Mouse (Mus musculus) forebrain, embryonic 15.5 days (tissue): ENCODE measurements at regions not wholly inside any gene's neighbourhood (a gene's known extent, or its start where the extent isn't known, plus 50 kb on each side); places are given as distances from the start of the nearest gene placed in this dataset.

Experiments
- ATAC-seq: fragments of 200-750 bp; cut with Nextera tagmentation; replicated peaks from 2 replicates; pipeline ENCODE4 v1.8.0; 2017; ENCODE audit warnings: mild to moderate bottlenecking, moderate TSS enrichment, moderate library complexity
- H3K27ac ChIP-seq: fragments of 300-500 bp; sonication (generic); replicated peaks from 2 replicates; pipeline ENCODE4 v1.5.1; 2015; ENCODE audit warnings: mild to moderate bottlenecking, inconsistent platforms
- H3K27me3 ChIP-seq: fragments of 300-500 bp; sonication (generic); 2 replicates; pipeline ENCODE4 v1.6.1; 2015; ENCODE audit warnings: inconsistent platforms
- H3K36me3 ChIP-seq: fragments of 300-500 bp; sonication (generic); 2 replicates; pipeline ENCODE4 v1.6.1; 2015; ENCODE audit warnings: mild to moderate bottlenecking, inconsistent platforms
- H3K4me1 ChIP-seq: fragments of 300-500 bp; sonication (generic); 2 replicates; pipeline ENCODE4 v1.6.1; 2015; ENCODE audit warnings: inconsistent platforms
- H3K4me2 ChIP-seq: fragments of 300-500 bp; sonication (generic); replicated peaks from 2 replicates; pipeline ENCODE4 v1.6.1; 2015; ENCODE audit warnings: mild to moderate bottlenecking, inconsistent platforms
- H3K4me3 ChIP-seq: fragments of 300-500 bp; sonication (generic); 2 replicates; pipeline ENCODE4 v1.5.1; 2015; ENCODE audit warnings: mild to moderate bottlenecking, inconsistent platforms
- H3K9ac ChIP-seq: fragments of 300-500 bp; sonication (generic); replicated peaks from 2 replicates; pipeline ENCODE4 v1.6.1; 2015; ENCODE audit warnings: mild to moderate bottlenecking, inconsistent platforms
- H3K9me3 ChIP-seq: fragments of 300-500 bp; sonication (generic); 2 replicates; pipeline ENCODE4 v1.6.1; 2016; ENCODE audit warnings: inconsistent platforms
- WGBS: fragments of 180-500 bp; shearing (Covaris S2); methylation state at CpG from one replicate; pipeline ENCODE4 v1.1.7; 2015; ENCODE audit warnings: mixed read lengths; 5-methylcytosine and 5-hydroxymethylcytosine counted together

DNA sequence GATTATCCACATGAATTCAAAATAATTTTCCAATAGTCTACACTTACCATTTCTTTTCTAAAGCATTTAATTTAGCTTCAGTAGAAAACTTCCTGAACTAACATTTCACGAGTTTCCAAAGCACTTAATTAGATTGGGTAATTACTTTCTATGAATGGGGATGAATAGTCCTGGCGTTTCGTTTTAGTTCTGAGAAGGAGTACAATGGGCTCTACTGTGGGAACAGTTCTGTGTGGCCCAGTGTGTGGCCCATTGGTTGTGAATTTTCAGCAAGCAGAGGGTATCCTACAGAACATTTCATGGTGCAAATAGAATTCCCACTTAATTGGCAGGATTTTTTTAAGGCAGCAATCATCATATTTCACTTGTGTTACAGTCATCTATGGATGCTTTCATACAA lies 95.5 kb downstream of the 1700017N19Rik start:
- H3K9ac ChIP-seq: no peak overlapping the region
- WGBS: 5% methylated on average over 3 of the region's 3 CpGs
- ATAC-seq: peak; percentile 84

DNA sequence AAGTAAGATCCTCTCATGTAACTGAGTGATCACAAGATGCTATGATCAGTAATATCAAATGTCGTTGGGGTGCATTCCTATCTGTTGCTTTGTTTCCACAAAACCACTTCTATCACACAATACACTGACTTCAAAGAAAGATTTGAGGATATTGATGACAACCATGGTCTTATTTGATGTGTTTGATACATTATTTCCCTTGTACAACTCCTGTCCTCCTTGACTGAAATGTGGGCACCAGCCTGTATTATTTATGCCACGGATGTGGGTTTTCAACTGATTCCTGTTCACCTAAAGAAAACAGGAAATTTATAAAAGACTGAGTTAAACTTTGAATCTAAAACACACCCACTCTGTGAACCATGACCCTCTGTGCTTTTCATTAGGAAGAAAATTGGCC lies 105.7 kb downstream of the 1700017N19Rik start:
- whole genome bisulfite sequencing: 85% methylated on average over 2 of the region's 2 CpGs
- Histone ChIP-seq H3K27me3 (no peaks in the 10 kb centered on the region), H3K4me3 (no peak overlapping the region), H3K9me3 (no peaks in the 10 kb centered on the region), H3K9ac (no peak overlapping the region), H3K27ac (no peak overlapping the region), H3K4me2 (no peak overlapping the region), H3K36me3 (no peaks in the 10 kb centered on the region), H3K4me1 (no peaks in the 10 kb centered on the region)
- no peak for ATAC-seq

More for the DNA sequence above, 95.5 kb downstream of the 1700017N19Rik start:
- H3K4me2 ChIP-seq: no peak overlapping the region
- H3K4me3 ChIP-seq: no peak overlapping the region
- no peaks in the 10 kb centered on the region for H3K9me3 ChIP-seq
- H3K27me3 ChIP-seq: 0 out of 2 replicates have a peak, but pooled peaks cover 3% of the 10 kb centered on the region
- no peaks in the 10 kb centered on the region for H3K36me3 ChIP-seq
- H3K4me1 ChIP-seq: no peaks in the 10 kb centered on the region
- H3K27ac ChIP-seq: no peak overlapping the region

DNA sequence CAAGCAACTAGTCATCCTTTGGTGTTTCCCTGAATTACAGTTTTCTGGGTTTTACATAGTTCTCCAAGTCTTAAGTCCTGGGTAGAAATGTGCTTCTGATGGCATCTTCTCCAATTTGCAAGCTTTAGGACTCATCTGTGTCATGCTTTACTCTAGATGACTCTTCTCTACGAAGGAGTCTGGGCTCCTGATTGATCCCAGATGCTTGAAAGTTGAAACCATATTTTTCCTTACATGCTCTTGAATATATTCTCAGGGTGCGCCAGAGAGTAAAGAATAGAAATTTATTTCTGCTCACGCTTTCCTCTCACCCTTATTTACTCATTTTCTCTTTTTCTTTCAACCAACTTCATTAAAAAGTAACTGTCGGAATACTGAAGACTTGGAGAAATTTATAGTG lies 108.9 kb downstream of the 1700017N19Rik start:
- no peak overlapping the region for H3K27ac ChIP-seq
- H3K9ac ChIP-seq: no peak overlapping the region
- no peak overlapping the region for H3K4me3 ChIP-seq
- ATAC-seq: no peak
- no peak overlapping the region for H3K4me2 ChIP-seq
- no peaks in the 10 kb centered on the region for H3K36me3 ChIP-seq
- H3K9me3 ChIP-seq: no peaks in the 10 kb centered on the region
- WGBS: 86% methylated on average over 4 of the region's 4 CpGs
- no peaks in the 10 kb centered on the region for H3K27me3 ChIP-seq
- no peaks in the 10 kb centered on the region for H3K4me1 ChIP-seq

GRCm38 (mm10) chr10:100700281-100701205 lies 110.3 kb downstream of the 1700017N19Rik start:
- Histone ChIP-seq H3K36me3 (no peaks in the 10 kb centered on the region), H3K9ac (no peak overlapping the region), H3K27ac (no peak overlapping the region), H3K9me3 (no peaks in the 10 kb centered on the region), H3K27me3 (no peaks in the 10 kb centered on the region), H3K4me3 (no peak overlapping the region), H3K4me1 (no peaks in the 10 kb centered on the region), H3K4me2 (no peak overlapping the region)
- no peak for ATAC-seq
- 74% methylated on average over 10 of the region's 10 CpGs for WGBS

GRCm38 (mm10) chr10:100701938-100702337 lies 111.7 kb downstream of the 1700017N19Rik start:
- Histone ChIP-seq H3K27me3 (no peaks in the 10 kb centered on the region), H3K4me1 (no peaks in the 10 kb centered on the region), H3K4me3 (no peak overlapping the region), H3K9ac (no peak overlapping the region), H3K9me3 (no peaks in the 10 kb centered on the region), H3K36me3 (no peaks in the 10 kb centered on the region), H3K4me2 (no peak overlapping the region), H3K27ac (no peak overlapping the region)
- 92% methylated on average over 6 of the region's 6 CpGs for WGBS
- no peak for ATAC-seq

- H3K9ac ChIP-seq: no peak overlapping the region
- H3K27ac ChIP-seq: no peak overlapping the region
- no peaks in the 10 kb centered on the region for H3K36me3 ChIP-seq
- ATAC-seq: no peak
- no peaks in the 10 kb centered on the region for H3K27me3 ChIP-seq
- 91% methylated on average over 7 of the region's 7 CpGs for WGBS
- no peak overlapping the region for H3K4me2 ChIP-seq
- H3K4me1 ChIP-seq: no peaks in the 10 kb centered on the region
- no peak overlapping the region for H3K4me3 ChIP-seq
- H3K9me3 ChIP-seq: no peaks in the 10 kb centered on the region
Measured at GRCm38 (mm10) chr10:100716084-100716667, 125.9 kb downstream of the 1700017N19Rik start.

- no peak overlapping the region for H3K9ac ChIP-seq
- 21% methylated on average over 3 of the region's 3 CpGs for WGBS
- no peak overlapping the region for H3K4me3 ChIP-seq
- no peaks in the 10 kb centered on the region for H3K9me3 ChIP-seq
- no peak overlapping the region for H3K27ac ChIP-seq
- no peaks in the 10 kb centered on the region for H3K27me3 ChIP-seq
- ATAC-seq: no peak
- H3K36me3 ChIP-seq: no peaks in the 10 kb centered on the region
- no peaks in the 10 kb centered on the region for H3K4me1 ChIP-seq
- no peak overlapping the region for H3K4me2 ChIP-seq
Measured at GRCm38 (mm10) chr10:100718574-100718973, 128.3 kb downstream of the 1700017N19Rik start.

- no peaks in the 10 kb centered on the region for H3K36me3 ChIP-seq
- H3K27me3 ChIP-seq: no peaks in the 10 kb centered on the region
- 0 out of 2 replicates have a peak, but pooled peaks cover 3% of the 10 kb centered on the region for H3K4me1 ChIP-seq
- no peak overlapping the region for H3K4me3 ChIP-seq
- ATAC-seq: no peak
- 37% methylated on average over 8 of the region's 8 CpGs for WGBS
- no peaks in the 10 kb centered on the region for H3K9me3 ChIP-seq
- H3K4me2 ChIP-seq: peak overlapping the region; percentile 22
- no peak overlapping the region for H3K9ac ChIP-seq
- no peak overlapping the region for H3K27ac ChIP-seq
Measured at GRCm38 (mm10) chr10:100741269-100741668, 151.0 kb downstream of the 1700017N19Rik start.

DNA sequence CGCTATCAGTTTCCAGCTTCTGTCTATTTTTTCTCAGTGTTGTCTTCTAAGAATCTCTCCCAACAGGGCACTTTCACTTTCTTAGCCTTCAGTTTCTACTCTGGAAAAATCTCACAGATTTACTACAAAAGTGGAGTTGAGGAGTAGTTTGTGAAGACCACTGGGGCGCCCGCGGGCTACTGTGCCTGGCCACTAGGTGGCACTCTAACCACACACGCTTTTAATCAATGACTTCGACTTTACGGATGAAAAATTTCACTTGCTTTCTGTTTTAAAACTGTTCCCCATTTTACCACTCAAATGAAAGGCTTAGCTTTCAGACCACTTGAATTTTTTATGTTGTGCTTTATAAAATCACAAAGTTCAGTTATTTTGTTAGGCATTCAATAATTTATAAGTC lies 151.8 kb downstream of the 1700017N19Rik start:
- peak; percentile 78 for ATAC-seq
- no peak overlapping the region for H3K9ac ChIP-seq
- H3K27ac ChIP-seq: no peak overlapping the region
- H3K4me1 ChIP-seq: 0 out of 2 replicates have a peak, but pooled peaks cover 3% of the 10 kb centered on the region
- H3K36me3 ChIP-seq: no peaks in the 10 kb centered on the region
- H3K27me3 ChIP-seq: no peaks in the 10 kb centered on the region
- no peak overlapping the region for H3K4me3 ChIP-seq
- 5% methylated on average over 7 of the region's 7 CpGs for WGBS
- no peaks in the 10 kb centered on the region for H3K9me3 ChIP-seq
- H3K4me2 ChIP-seq: no peak overlapping the region

- 12% methylated on average over 7 of the region's 7 CpGs for WGBS
- Histone ChIP-seq H3K4me1 (0 out of 2 replicates have a peak, but pooled peaks cover 3% of the 10 kb centered on the region), H3K36me3 (no peaks in the 10 kb centered on the region), H3K9me3 (no peaks in the 10 kb centered on the region), H3K9ac (no peak overlapping the region), H3K27ac (no peak overlapping the region), H3K4me3 (no peak overlapping the region), H3K27me3 (no peaks in the 10 kb centered on the region), H3K4me2 (no peak overlapping the region)
- ATAC-seq: 0 out of 2 replicates have a peak, but pooled peaks have one; percentile 26
Measured at GRCm38 (mm10) chr10:100746151-100746550, 155.9 kb downstream of the 1700017N19Rik start.

DNA sequence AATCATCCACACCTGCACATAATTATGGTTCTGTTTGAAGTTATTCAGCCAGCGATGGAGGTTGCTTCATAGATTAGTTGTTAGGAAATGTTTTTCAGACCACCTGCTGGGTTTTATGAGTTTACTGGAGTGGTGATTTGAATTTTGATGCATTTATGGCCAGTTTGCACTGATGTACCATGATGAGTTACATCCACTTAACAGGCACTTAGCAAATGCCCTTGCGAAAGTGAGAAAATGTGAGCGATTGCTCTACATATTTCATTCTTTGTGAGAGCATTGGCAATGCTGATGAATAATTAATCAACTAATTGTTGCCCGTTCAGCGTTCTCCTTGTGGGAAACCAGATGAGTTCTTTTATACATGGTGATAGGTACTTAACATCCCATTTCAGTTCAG lies 164.7 kb downstream of the 1700017N19Rik start:
- no peak overlapping the region for H3K9ac ChIP-seq
- H3K4me1 ChIP-seq: no peaks in the 10 kb centered on the region
- H3K4me3 ChIP-seq: no peak overlapping the region
- ATAC-seq: no peak
- no peak overlapping the region for H3K27ac ChIP-seq
- H3K4me2 ChIP-seq: no peak overlapping the region
- no peaks in the 10 kb centered on the region for H3K9me3 ChIP-seq
- WGBS: 44% methylated on average over 5 of the region's 5 CpGs
- H3K27me3 ChIP-seq: no peaks in the 10 kb centered on the region
- H3K36me3 ChIP-seq: no peaks in the 10 kb centered on the region

DNA sequence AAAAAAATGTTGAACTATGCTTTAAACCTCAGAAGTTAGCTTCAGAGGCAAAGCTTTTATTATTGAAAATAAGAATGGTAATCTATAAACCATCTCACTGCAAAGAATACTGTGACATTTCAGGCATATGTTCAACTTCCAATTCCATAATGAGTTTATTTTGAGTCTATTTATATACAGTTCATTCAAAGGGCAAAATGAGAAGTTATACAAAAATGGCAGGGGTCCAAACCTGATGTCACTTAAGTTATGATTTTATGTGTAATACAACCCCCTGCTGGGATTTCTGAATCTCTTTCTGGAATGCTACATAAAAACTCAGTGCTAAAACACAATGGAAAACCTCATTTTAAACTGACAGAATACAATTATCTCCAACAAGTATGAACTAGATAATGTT lies 184.0 kb downstream of the 1700017N19Rik start:
- no peaks in the 10 kb centered on the region for H3K9me3 ChIP-seq
- H3K9ac ChIP-seq: no peak overlapping the region
- H3K27me3 ChIP-seq: no peaks in the 10 kb centered on the region
- no peak overlapping the region for H3K4me2 ChIP-seq
- no peak for ATAC-seq
- H3K4me3 ChIP-seq: no peak overlapping the region
- no peaks in the 10 kb centered on the region for H3K4me1 ChIP-seq
- no peaks in the 10 kb centered on the region for H3K36me3 ChIP-seq
- H3K27ac ChIP-seq: no peak overlapping the region
